Mouse (Mus musculus): ENCODE measurements around the gene Fbxl12. TPM values are rescaled to one million over a fixed set of nuclear protein-coding genes. Genes with fewer than 3 reads are reported as not detected.

Gene Fbxl12
- polyA plus RNA-seq, 1 experiment, result 0.38 TPM

DNA sequence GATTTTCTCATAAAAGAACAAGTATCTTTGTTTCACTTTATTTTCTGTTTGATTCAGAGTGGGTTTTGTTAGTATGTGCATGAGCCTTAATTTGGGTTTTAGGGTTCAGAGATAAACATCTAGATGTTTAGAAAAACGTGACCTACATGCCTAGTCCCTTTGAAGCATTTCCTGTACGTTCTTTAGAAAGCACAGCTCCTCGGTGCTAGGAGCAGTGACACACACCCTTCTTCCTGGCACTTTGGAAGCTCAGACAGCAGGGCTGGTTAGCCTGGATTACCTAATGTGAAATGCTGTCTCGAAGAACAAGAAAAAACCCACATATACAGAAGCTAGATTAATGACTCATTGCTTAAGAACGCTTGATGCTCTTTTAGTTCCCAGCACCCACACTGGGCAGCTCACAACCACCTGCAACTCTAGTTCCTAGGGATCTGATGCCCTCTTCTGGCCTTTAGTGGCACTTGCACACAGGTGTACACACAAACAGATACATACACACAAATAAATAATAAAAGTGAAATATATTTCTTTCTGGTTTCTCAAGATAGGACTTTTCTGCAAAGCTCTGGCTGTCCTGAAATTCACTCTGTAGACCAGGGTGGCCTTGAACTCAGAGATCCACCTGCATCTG, 34.6 kb downstream of the Fbxl12 start:
- H3K4me1 ChIP-seq (ENCODE audit: control insufficient read depth), result peaks cover 8% of the 10 kb centered on the region
- TF ChIP-seq TAL1 (IDR thresholded peaks at IDR 0.05; ENCODE audit: low read length) (no peak), GATA1 (IDR thresholded peaks at IDR 0.05; ENCODE audit: low read length) (no peak)
- no peak overlapping the region for H3K4me3 ChIP-seq (replicated peaks)
- no peaks in the 10 kb centered on the region for H3K27me3 ChIP-seq (ENCODE audit: control insufficient read depth)
- H3K36me3 ChIP-seq (ENCODE audit: control insufficient read depth), result no peaks in the 10 kb centered on the region
- peaks cover 2% of the 10 kb centered on the region; the same call in 1 of the 2 replicates for H3K9me3 ChIP-seq (ENCODE audit: control insufficient read depth, low read length)

DNA sequence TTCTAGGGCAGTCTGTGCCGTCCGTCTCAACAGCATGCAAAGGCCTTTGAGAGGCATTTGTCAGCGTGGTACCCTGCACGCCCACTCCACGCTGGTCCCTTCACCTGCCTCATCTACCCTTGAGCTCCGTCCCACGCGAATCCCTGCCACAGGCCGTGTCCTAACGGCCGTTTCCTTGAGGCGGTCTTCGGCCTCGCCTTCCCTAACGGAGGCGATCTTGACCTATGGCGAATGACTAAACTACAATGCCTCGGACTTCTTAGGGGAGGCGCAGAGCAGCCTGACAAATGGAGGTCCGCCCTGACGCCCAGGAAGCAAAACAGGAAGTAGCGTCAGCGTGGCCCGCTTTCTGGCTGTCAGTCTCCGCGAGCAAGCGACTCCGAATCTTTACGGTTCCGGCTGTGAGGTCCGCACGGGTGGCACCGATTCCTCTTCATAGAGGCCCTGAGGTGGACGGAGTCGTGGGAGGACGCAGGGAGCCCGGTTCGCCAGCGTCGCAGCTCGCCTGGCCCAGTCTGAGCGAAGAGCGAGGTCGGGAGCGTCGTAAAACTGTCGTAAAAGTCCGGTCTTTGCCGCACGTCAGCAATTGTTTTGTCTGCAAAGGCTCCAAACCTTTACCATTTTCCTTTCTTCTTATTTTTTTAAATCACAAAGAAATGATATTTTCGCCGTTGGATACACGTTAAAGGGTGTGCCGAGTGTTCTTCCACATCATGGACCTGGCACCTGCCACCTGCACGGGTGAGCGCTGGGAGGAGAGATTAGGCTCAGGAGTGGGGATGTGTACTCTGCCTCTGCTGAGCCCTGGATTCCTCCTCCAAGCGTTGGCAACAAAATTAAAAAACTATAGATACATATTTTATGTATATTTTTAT, 37.2 kb downstream of the Fbxl12 start:
- Histone ChIP-seq H3K36me3 (ENCODE audit: control insufficient read depth) (no peaks in the 10 kb centered on the region), H3K4me1 (ENCODE audit: control insufficient read depth) (peaks cover 8% of the 10 kb centered on the region), H3K9me3 (ENCODE audit: control insufficient read depth, low read length) (peaks cover 2% of the 10 kb centered on the region; the same call in 1 of the 2 replicates), H3K4me3 (replicated peaks) (peak overlapping the region; percentile 94), H3K27me3 (ENCODE audit: control insufficient read depth) (no peaks in the 10 kb centered on the region)
- TF ChIP-seq TAL1 (IDR thresholded peaks at IDR 0.05; ENCODE audit: low read length), result no peak
- TF ChIP-seq GATA1 (IDR thresholded peaks at IDR 0.05; ENCODE audit: low read length), result no peak

DNA sequence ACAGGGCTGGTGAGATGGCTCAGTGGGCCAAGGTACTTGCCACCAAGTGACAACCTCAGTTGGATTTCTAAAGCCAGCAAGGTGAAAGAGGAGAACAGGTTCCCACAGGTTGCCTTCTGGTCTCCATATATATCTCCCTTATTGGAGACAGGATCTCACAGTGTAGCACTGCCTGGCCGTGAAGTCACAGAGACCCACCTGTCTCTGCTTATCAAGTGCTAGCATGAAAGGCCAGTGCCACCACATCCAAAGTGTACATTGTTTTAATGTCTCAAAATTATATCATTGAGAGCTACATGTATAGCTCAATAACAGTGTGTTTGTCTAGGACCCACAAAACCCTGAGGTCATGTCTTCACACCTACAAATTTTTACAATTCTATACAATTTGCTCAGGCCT, 38.3 kb downstream of the Fbxl12 start:
- H3K4me3 ChIP-seq (replicated peaks), result no peak overlapping the region

DNA sequence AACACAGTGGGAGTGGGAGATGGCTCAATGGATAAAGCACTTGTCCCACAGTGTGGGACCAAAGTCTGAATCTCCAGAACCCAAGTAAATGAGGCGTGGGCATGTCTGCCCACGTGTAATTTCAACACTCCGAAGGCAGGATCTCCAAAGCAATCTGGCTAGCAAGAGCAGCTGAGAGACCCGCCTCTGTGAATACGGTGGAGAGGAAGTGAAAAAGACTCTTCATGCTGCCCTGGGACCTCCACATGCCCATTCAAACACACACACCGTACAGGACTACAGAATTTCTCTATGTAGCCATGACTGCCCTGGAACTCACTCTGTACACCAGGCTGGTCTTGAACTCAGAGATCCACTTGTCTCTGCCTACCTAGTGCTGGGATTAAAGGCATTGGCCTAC, 43.3 kb downstream of the Fbxl12 start:
- TF ChIP-seq TAL1 (IDR thresholded peaks at IDR 0.05; ENCODE audit: low read length) (no peak), GATA1 (IDR thresholded peaks at IDR 0.05; ENCODE audit: low read length) (no peak)
- Histone ChIP-seq H3K36me3 (ENCODE audit: control insufficient read depth) (no peaks in the 10 kb centered on the region), H3K4me1 (ENCODE audit: control insufficient read depth) (no peaks in the 10 kb centered on the region; the same call in 1 of the 2 replicates), H3K9me3 (ENCODE audit: control insufficient read depth, low read length) (no peaks in the 10 kb centered on the region), H3K4me3 (replicated peaks) (no peak overlapping the region), H3K27me3 (ENCODE audit: control insufficient read depth) (no peaks in the 10 kb centered on the region)

More for the DNA sequence above, 38.3 kb downstream of the Fbxl12 start:
- Histone ChIP-seq H3K4me1 (ENCODE audit: control insufficient read depth) (peaks cover 8% of the 10 kb centered on the region), H3K9me3 (ENCODE audit: control insufficient read depth, low read length) (peaks cover 2% of the 10 kb centered on the region; the same call in 1 of the 2 replicates), H3K36me3 (ENCODE audit: control insufficient read depth) (no peaks in the 10 kb centered on the region), H3K27me3 (ENCODE audit: control insufficient read depth) (no peaks in the 10 kb centered on the region)
- no peak for TF ChIP-seq GATA1 (IDR thresholded peaks at IDR 0.05; ENCODE audit: low read length)
- TF ChIP-seq TAL1 (IDR thresholded peaks at IDR 0.05; ENCODE audit: low read length), result no peak

DNA sequence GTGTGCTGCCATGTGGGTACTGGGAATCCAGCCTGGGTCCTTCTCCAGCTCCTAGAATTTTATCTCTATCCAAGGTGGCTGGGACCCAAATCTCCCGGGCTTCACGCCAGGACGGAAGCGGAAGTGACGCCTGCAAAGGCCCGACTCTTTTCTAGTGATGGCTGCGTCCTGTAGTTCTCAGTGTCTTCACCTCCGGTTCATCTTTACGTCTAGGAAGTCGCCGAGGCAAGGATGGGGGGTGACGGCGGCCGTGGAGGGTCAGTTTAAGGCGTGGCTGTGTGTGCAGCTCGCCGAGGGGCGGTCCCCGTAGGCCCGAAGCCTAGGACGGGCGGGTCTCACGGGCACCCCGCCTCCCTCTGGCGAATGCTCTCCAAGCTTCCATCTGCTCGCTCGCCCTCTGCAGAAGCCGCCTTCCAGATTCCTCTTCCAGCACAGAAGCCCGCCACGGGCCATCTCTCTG, 63.4 kb downstream of the Fbxl12 start, which contains the start of gene Zfp846:
Zfp846 (plus strand) TSS at position 117 of the 460 bp plus-strand sequence.
- Histone ChIP-seq H3K4me3 (replicated peaks) (peak within 1 kb of the TSS; percentile 79), H3K27me3 (ENCODE audit: control insufficient read depth) (peaks cover 9% of the 10 kb centered on the region), H3K36me3 (ENCODE audit: control insufficient read depth) (no peaks in the 10 kb centered on the region), H3K9me3 (ENCODE audit: control insufficient read depth, low read length) (no peaks in the 10 kb centered on the region), H3K4me1 (ENCODE audit: control insufficient read depth) (peaks cover 12% of the 10 kb centered on the region)
- no peak for TF ChIP-seq GATA1 (IDR thresholded peaks at IDR 0.05; ENCODE audit: low read length)
- TF ChIP-seq TAL1 (IDR thresholded peaks at IDR 0.05; ENCODE audit: low read length), result no peak

DNA sequence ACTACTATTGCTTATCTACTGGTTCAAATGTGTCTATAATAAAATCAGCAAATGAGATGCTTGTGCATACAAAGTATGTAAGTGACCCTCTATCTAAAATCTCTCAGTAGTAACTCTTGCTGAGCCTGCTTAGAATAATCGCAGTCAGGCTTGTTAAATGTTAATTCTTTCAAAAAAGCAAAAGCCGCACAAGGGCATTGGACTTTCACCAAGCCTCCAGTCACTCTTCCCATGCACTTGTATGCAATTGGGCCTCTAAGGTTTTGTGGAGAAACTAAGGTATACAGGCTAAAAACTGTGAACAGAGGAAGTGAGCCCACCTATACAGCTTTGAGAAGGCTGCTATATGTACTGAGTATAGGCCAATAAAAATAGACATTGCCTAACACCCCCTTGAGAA, 68.0 kb downstream of the Fbxl12 start:
- TF ChIP-seq TAL1 (IDR thresholded peaks at IDR 0.05; ENCODE audit: low read length) (no peak), GATA1 (IDR thresholded peaks at IDR 0.05; ENCODE audit: low read length) (no peak)
- H3K36me3 ChIP-seq (ENCODE audit: control insufficient read depth), result no peaks in the 10 kb centered on the region

DNA sequence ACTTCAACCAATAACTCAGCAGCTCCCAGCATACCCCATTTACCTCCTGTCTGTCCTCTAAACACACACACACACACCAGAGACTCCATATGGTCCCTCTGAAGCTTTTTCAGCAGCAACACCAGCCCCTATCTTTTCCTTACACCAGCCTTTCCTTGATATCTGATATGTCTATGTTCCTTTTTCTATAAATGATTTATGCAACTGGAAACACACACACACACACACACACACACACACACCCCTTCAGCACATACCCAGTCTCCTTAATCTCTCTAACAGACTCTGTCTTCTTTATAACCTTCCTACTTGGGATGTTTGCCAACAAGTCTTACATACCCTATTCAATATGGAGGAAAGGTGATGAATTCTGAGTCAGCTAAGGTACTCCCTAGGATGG, 73.5 kb downstream of the Fbxl12 start:
- Histone ChIP-seq H3K4me3 (replicated peaks) (no peak overlapping the region), H3K36me3 (ENCODE audit: control insufficient read depth) (no peaks in the 10 kb centered on the region), H3K4me1 (ENCODE audit: control insufficient read depth) (no peaks in the 10 kb centered on the region), H3K27me3 (ENCODE audit: control insufficient read depth) (no peaks in the 10 kb centered on the region), H3K9me3 (ENCODE audit: control insufficient read depth, low read length) (no peaks in the 10 kb centered on the region)
- no peak for TF ChIP-seq TAL1 (IDR thresholded peaks at IDR 0.05; ENCODE audit: low read length)
- TF ChIP-seq GATA1 (IDR thresholded peaks at IDR 0.05; ENCODE audit: low read length), result no peak

More for the DNA sequence above, 68.0 kb downstream of the Fbxl12 start:
- peaks cover 9% of the 10 kb centered on the region for H3K27me3 ChIP-seq (ENCODE audit: control insufficient read depth)
- H3K9me3 ChIP-seq (ENCODE audit: control insufficient read depth, low read length), result no peaks in the 10 kb centered on the region
- no peak overlapping the region for H3K4me3 ChIP-seq (replicated peaks)
- H3K4me1 ChIP-seq (ENCODE audit: control insufficient read depth), result peaks cover 8% of the 10 kb centered on the region

Other genes starting within 250 kb of the Fbxl12 start
- gene Zfp26, start 184.6 kb downstream of the Fbxl12 start, polyA plus RNA-seq (2012), result under 0.01 and 0.01 TPM in 2 replicates
- gene Zfp426, start 152.0 kb downstream of the Fbxl12 start, polyA plus RNA-seq (2012), result 0.08 and 0.44 TPM in 2 replicates
- gene Zfp266, start 123.3 kb downstream of the Fbxl12 start, polyA plus RNA-seq (2012), result 0.03 and 0.04 TPM in 2 replicates
- 0.11 and 0.13 TPM in 2 replicates for gene Zfp846, start 63.5 kb downstream of the Fbxl12 start, polyA plus RNA-seq (2012)
- 2.7 and 3.2 TPM in 2 replicates for gene Ubl5, start 1.9 kb downstream of the Fbxl12 start, polyA plus RNA-seq (2012)
- gene Pin1, start 7.3 kb upstream of the Fbxl12 start, polyA plus RNA-seq (2012), result 2.3 and 2.4 TPM in 2 replicates
- gene Olfm2, start 101.6 kb upstream of the Fbxl12 start, polyA plus RNA-seq (2012), result not detected in 2 replicates
- not detected in 2 replicates for gene Col5a3, start 170.3 kb upstream of the Fbxl12 start, polyA plus RNA-seq (2012)
- gene Rdh8, start 173.7 kb upstream of the Fbxl12 start, polyA plus RNA-seq (2012), result not detected in 2 replicates
- gene A230050P20Rik, start 223.9 kb upstream of the Fbxl12 start, polyA plus RNA-seq (2012), result 0.29 and 0.57 TPM in 2 replicates
- gene Angptl6, start 235.0 kb upstream of the Fbxl12 start, polyA plus RNA-seq (2012), result 0.06 and 0.19 TPM in 2 replicates
- 14.9 and 16.4 TPM in 2 replicates for gene Ppan, start 243.4 kb upstream of the Fbxl12 start, polyA plus RNA-seq (2012)

Data from erythroblast, embryonic 14.5 days (primary cell).